Mouse (Mus musculus) frontal cortex, adult 2 months (tissue): ENCODE results near the gene Abcc10. TPM values are rescaled to one million over a fixed set of nuclear protein-coding genes. Genes with fewer than 3 reads are reported as not detected.

Experiments used
- DNase-seq, 2 experiments: peaks; one replicate each; pipeline ENCODE4 v3.0.0; 2022; ENCODE audit warnings: low spot score in 1 of 2; ENCODE audit errors: extremely low spot score in 1 of 2
- polyA plus RNA-seq: library from polyadenylated mRNA; depleted of rRNA; stranded (reverse); fragments of >200 nt; gene quantifications from 2 replicates; pipeline ENCODE4 v1.2.3, GENCODE M21; 2012; rRNA removed

Abcc10 gene
- polyA plus RNA-seq = 10.9 and 11.4 TPM in 2 replicates

- peak; percentile 90 to 96 for DNase-seq
Measured at GRCm38 (mm10) chr17:46327906-46328534, at the start of gene Abcc10. TSS of gene Abcc10 (minus strand) at chr17:46328352.

- peak in 1 of 2 experiments; percentile 32 for DNase-seq
Measured at GRCm38 (mm10) chr17:46371783-46372182, 43.6 kb upstream of the Abcc10 start.

GRCm38 (mm10) chr17:46351026-46351700 is 23.0 kb upstream of the Abcc10 start:
- no peak for DNase-seq

GRCm38 (mm10) chr17:46341208-46341607 is 13.1 kb upstream of the Abcc10 start:
- DNase-seq = no peak

GRCm38 (mm10) chr17:46336475-46336874 is 8.3 kb upstream of the Abcc10 start:
- DNase-seq = no peak

- no peak for DNase-seq
Measured at GRCm38 (mm10) chr17:46328723-46329122, 571 bp upstream of the Abcc10 start.

GRCm38 (mm10) chr17:46327413-46327905 is 693 bp downstream of the Abcc10 start:
- DNase-seq = peak in 1 of 2 experiments; percentile 44

- no peak for DNase-seq
Measured at GRCm38 (mm10) chr17:46322046-46322823, 5.9 kb downstream of the Abcc10 start.

GRCm38 (mm10) chr17:46320492-46320891 is 7.7 kb downstream of the Abcc10 start:
- DNase-seq = no peak

GRCm38 (mm10) chr17:46315813-46316212 is 12.3 kb downstream of the Abcc10 start:
- no peak for DNase-seq

GRCm38 (mm10) chr17:46313135-46313715 is 14.9 kb downstream of the Abcc10 start:
- DNase-seq = no peak

GRCm38 (mm10) chr17:46310515-46310914 is 17.6 kb downstream of the Abcc10 start:
- no peak for DNase-seq

- no peak for DNase-seq
Measured at GRCm38 (mm10) chr17:46309835-46310234, 18.3 kb downstream of the Abcc10 start.

- DNase-seq = no peak
Measured at GRCm38 (mm10) chr17:46306956-46307355, 21.2 kb downstream of the Abcc10 start.

- no peak for DNase-seq
Measured at GRCm38 (mm10) chr17:46304184-46304583, 24.0 kb downstream of the Abcc10 start.

- peak in 1 of 2 experiments; percentile 49 for DNase-seq
Measured at GRCm38 (mm10) chr17:46301892-46302291, 26.3 kb downstream of the Abcc10 start.

GRCm38 (mm10) chr17:46298220-46298913 is 29.8 kb downstream of the Abcc10 start:
- peak; percentile 66 to 93 for DNase-seq

- DNase-seq = peak in 1 of 2 experiments; percentile 79
Measured at GRCm38 (mm10) chr17:46297364-46298219, 30.6 kb downstream of the Abcc10 start, which contains the start of gene Dlk2. TSS of gene Dlk2 (plus strand) at chr17:46297421.

- DNase-seq = no peak
Measured at GRCm38 (mm10) chr17:46297028-46297363, 31.2 kb downstream of the Abcc10 start.
